Mouse (Mus musculus): ENCODE measurements around the gene Zc3hc1. TPM values are rescaled to one million over a fixed set of nuclear protein-coding genes. Genes with fewer than 3 reads are reported as not detected.

Zc3hc1 gene
- 44.0 and 48.4 TPM in 2 replicates for polyA plus RNA-seq (2016; fragmentation: Nextera tagmentation; extraction: Ambion mirVana)

DNA sequence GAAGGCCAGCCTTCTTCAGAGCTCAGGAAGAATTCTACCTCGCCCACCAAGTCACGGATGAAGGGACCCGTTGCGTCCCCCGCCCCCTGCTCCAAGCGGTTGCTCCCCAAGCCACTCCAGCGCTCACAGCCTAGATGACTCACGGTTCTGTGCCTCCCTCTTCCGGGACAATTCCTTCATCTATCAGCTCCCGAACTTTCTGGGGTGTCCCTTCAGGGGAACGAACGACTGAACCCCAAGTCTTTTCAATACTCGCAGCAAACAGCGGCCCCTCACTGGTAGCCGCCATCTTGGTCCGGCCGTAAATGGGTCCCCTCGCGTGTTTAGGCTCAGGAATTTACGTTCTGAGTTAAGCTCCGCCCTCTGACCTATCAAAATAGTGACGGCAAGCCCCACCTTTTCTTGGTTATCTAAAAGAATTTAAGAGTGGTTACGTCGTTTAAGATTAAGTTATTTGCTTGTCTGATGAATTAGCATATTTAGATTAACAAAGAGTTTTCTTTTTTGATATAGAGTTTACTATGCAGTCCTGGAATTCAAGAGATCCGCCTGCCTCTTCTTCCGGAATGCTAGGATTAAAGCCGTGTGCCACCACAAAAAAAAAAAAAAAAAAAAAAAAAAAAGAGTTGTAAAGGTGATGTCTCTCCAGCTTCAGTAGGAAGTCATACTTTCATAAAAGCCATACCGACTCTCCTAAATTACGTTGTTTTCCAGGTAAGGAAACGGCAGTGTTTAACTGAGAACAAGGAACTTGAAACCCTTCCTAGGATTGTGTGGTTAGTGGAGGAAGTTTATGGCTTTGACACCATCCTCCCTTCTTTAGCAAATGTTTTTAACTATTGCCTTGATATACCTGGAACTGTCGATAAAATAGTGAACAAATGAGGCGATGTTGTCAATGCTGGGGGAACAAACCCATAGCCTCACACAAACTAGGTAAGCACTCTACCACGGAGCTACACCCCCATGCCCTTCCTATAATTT, at the start of gene Zc3hc1:
Zc3hc1 (minus strand) TSS at position 315 of the 984 bp plus-strand sequence.
- 16% methylated on average over 33 of the region's 33 CpGs for whole genome bisulfite sequencing
- Histone ChIP-seq H3K9ac (peak within 1 kb of the TSS; percentile 88), H3K27ac (ENCODE audit: poor library complexity, severe bottlenecking) (no peak within 1 kb of the TSS), H3K4me2 (peak within 1 kb of the TSS; percentile 68), H3K4me3 (peak within 1 kb of the TSS; percentile 96), H3K9me3 (replicated peaks) (no peaks in the 10 kb centered on the region), H3K4me1 (replicated peaks) (no peaks in the 10 kb centered on the region; the same call in 1 of the 2 replicates), H3K27me3 (replicated peaks) (no peaks in the 10 kb centered on the region), H3K36me3 (peaks cover 13% of the 10 kb centered on the region)
- peak; percentile 83 for ATAC-seq (ENCODE audit: insufficient number of reproducible peaks, low FRiP score)

DNA sequence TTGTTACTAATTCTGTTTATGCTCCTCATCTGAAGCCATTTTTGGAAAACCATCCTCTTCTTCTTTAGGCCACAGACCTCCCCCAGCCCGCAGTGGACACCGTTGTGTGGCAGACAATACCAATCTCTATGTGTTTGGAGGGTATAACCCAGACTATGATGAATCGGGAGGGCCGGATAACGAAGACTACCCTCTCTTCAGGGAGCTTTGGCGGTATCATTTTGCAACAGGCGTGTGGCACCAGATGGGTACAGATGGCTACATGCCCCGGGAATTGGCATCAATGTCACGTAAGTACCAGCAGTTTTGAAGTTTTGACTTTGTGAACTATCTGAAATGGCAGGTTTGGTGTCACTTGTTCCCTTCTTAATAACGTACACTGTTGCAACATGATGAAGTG, 48.7 kb upstream of the Zc3hc1 start:
- peaks cover 10% of the 10 kb centered on the region for H3K4me1 ChIP-seq (replicated peaks)
- no peak overlapping the region for H3K9ac ChIP-seq
- no peaks in the 10 kb centered on the region for H3K27me3 ChIP-seq (replicated peaks)
- ATAC-seq (ENCODE audit: insufficient number of reproducible peaks, low FRiP score) = no peak
- no peaks in the 10 kb centered on the region for H3K9me3 ChIP-seq (replicated peaks)
- H3K4me2 ChIP-seq = no peak overlapping the region
- H3K27ac ChIP-seq (ENCODE audit: poor library complexity, severe bottlenecking) = no peak overlapping the region
- H3K4me3 ChIP-seq = no peak overlapping the region
- 94% methylated on average over 10 of the region's 10 CpGs for WGBS
- peaks cover 47% of the 10 kb centered on the region for H3K36me3 ChIP-seq

- WGBS = 62% methylated on average over 3 of the region's 3 CpGs
- H3K9ac ChIP-seq = no peak overlapping the region
Measured at GRCm38 (mm10) chr6:30437054-30437453, 46.2 kb upstream of the Zc3hc1 start.

DNA sequence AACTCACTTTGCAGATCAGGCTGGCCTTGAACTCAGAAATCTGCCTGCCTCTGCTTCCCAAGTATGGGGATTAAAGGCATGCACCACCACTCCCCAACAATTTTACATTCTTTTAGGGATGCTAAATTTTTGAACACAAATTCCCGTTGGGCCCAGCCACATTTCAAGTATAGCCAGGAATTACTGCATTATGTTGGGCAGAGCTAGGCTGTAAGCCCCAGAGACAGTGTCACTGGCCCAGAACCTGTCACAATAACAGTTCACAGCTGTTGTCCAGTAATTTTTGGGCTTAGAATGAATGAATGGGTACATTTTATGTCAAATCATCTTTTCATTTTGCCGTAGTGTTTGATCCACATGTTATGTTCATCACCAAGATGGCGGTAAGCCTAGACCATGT, 45.6 kb upstream of the Zc3hc1 start:
- peaks cover 20% of the 10 kb centered on the region for H3K4me1 ChIP-seq (replicated peaks)
- no peaks in the 10 kb centered on the region for H3K27me3 ChIP-seq (replicated peaks)
- H3K9ac ChIP-seq = no peak overlapping the region
- H3K9me3 ChIP-seq (replicated peaks) = no peaks in the 10 kb centered on the region
- H3K4me2 ChIP-seq = no peak overlapping the region
- peaks cover 17% of the 10 kb centered on the region for H3K36me3 ChIP-seq
- no peak overlapping the region for H3K4me3 ChIP-seq
- no peak for ATAC-seq (ENCODE audit: insufficient number of reproducible peaks, low FRiP score)
- WGBS = 88% methylated on average over 3 of the region's 3 CpGs
- H3K27ac ChIP-seq (ENCODE audit: poor library complexity, severe bottlenecking) = no peak overlapping the region

More at GRCm38 (mm10) chr6:30437054-30437453, 46.2 kb upstream of the Zc3hc1 start:
- H3K4me2 ChIP-seq = no peak overlapping the region
- H3K27ac ChIP-seq (ENCODE audit: poor library complexity, severe bottlenecking) = no peak overlapping the region
- H3K36me3 ChIP-seq = peaks cover 23% of the 10 kb centered on the region
- no peaks in the 10 kb centered on the region for H3K9me3 ChIP-seq (replicated peaks)
- H3K4me3 ChIP-seq = no peak overlapping the region
- peaks cover 20% of the 10 kb centered on the region for H3K4me1 ChIP-seq (replicated peaks)
- H3K27me3 ChIP-seq (replicated peaks) = no peaks in the 10 kb centered on the region
- no peak for ATAC-seq (ENCODE audit: insufficient number of reproducible peaks, low FRiP score)

DNA sequence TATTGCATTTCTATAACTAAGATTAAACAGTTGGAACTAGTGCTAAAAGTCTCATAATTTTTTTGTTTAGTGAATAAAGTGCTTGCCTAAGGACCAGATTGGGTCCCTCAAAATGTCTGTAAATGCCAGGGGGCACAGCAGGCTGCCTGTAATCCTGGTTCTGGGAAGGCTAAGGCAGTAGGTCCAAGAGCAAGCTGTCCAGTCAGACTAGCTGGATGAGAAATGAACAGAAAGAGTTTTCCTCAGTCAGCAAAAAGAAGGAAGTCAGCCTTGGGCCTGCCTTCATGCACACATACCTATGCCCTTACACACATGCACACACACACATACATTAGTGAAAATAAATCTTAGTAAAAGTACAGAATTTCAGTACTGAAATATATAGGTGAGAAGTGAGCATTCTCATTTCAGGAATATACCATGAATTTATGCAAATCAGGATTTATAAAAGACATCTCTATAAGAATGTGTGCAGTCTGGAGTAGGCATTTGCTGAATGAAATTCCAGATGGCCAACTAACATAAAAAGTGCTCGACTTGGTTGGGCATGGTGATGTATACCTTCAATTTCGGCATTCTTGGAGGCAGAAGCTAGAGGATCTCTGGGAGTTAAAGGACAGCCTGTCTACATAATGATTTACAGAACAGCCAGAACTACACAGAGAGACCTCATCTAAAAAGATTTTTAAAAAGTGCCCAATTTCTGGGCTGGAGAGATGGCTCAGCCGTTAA, 41.8 kb upstream of the Zc3hc1 start:
- H3K27ac ChIP-seq (ENCODE audit: poor library complexity, severe bottlenecking) = peak overlapping the region; percentile 40; the same call in 1 of the 2 replicates
- no peak overlapping the region for H3K9ac ChIP-seq
- 62% methylated on average over 3 of the region's 3 CpGs for WGBS
- ATAC-seq (ENCODE audit: insufficient number of reproducible peaks, low FRiP score) = no peak
- no peaks in the 10 kb centered on the region for H3K9me3 ChIP-seq (replicated peaks)
- peaks cover 4% of the 10 kb centered on the region; the same call in 1 of the 2 replicates for H3K36me3 ChIP-seq
- H3K27me3 ChIP-seq (replicated peaks) = no peaks in the 10 kb centered on the region
- no peak overlapping the region for H3K4me2 ChIP-seq
- H3K4me3 ChIP-seq = no peak overlapping the region
- peaks cover 18% of the 10 kb centered on the region for H3K4me1 ChIP-seq (replicated peaks)

DNA sequence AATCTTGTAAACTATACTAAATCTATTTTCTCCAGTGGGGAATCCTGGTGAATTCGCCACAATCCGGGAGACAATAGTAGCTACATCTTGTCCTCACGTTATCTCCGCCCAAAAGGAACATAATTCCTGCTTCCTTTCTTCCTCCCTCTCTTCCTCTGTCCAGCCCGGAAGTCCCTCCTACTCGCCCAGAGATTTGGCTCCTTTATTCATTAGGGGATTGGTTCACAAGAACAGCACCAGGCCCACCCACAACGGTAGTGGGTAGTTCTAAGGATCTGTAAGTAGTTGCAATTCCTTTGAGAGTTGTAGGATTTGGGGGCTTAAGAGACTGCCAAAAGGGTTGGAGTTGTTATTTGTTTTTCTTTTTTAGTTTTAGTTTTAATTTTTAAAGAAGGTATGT, 26.0 kb upstream of the Zc3hc1 start:
- no peak for ATAC-seq (ENCODE audit: insufficient number of reproducible peaks, low FRiP score)
- no peak overlapping the region for H3K9ac ChIP-seq
- no peaks in the 10 kb centered on the region for H3K9me3 ChIP-seq (replicated peaks)
- H3K4me2 ChIP-seq = no peak overlapping the region
- H3K36me3 ChIP-seq = peaks cover 32% of the 10 kb centered on the region
- no peaks in the 10 kb centered on the region for H3K27me3 ChIP-seq (replicated peaks)
- WGBS = 85% methylated on average over 7 of the region's 7 CpGs
- H3K4me3 ChIP-seq = no peak overlapping the region
- H3K27ac ChIP-seq (ENCODE audit: poor library complexity, severe bottlenecking) = no peak overlapping the region
- 0 out of 2 replicates have a peak, but pooled peaks cover 3% of the 10 kb centered on the region for H3K4me1 ChIP-seq (replicated peaks)

DNA sequence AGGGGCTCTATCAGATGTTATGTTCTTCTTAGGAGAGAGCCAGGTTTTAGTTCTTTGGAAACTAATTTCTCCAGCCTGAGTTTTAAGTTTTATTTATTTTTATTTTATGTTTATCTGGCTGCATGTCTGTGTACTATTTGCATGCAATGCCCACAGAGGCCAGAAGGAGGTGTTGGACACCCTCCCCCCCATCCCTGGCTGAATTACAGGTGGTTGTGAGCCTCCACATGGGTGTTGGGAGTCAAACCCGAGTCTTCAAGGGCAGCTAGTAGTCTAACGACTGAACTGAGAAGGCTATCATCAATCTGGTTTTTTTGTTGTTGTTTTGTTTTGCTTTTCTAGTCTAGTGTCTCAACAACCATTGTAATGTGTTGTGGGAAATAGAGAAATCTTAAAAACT, 25.3 kb upstream of the Zc3hc1 start:
- Histone ChIP-seq H3K4me1 (replicated peaks) (0 out of 2 replicates have a peak, but pooled peaks cover 3% of the 10 kb centered on the region), H3K9me3 (replicated peaks) (no peaks in the 10 kb centered on the region), H3K4me3 (no peak overlapping the region), H3K27me3 (replicated peaks) (no peaks in the 10 kb centered on the region), H3K4me2 (no peak overlapping the region), H3K36me3 (peaks cover 26% of the 10 kb centered on the region), H3K9ac (no peak overlapping the region), H3K27ac (ENCODE audit: poor library complexity, severe bottlenecking) (no peak overlapping the region)
- 88% methylated on average over 2 of the region's 2 CpGs for WGBS
- no peak for ATAC-seq (ENCODE audit: insufficient number of reproducible peaks, low FRiP score)

- WGBS = 82% methylated on average over 4 of the region's 4 CpGs
- no peak for ATAC-seq (ENCODE audit: insufficient number of reproducible peaks, low FRiP score)
- Histone ChIP-seq H3K4me2 (no peak overlapping the region), H3K4me3 (no peak overlapping the region), H3K27me3 (replicated peaks) (no peaks in the 10 kb centered on the region), H3K36me3 (peaks cover 8% of the 10 kb centered on the region; the same call in 1 of the 2 replicates), H3K9ac (no peak overlapping the region), H3K9me3 (replicated peaks) (no peaks in the 10 kb centered on the region), H3K27ac (ENCODE audit: poor library complexity, severe bottlenecking) (no peak overlapping the region), H3K4me1 (replicated peaks) (0 out of 2 replicates have a peak, but pooled peaks cover 2% of the 10 kb centered on the region)
Measured at GRCm38 (mm10) chr6:30411311-30411710, 20.5 kb upstream of the Zc3hc1 start.

DNA sequence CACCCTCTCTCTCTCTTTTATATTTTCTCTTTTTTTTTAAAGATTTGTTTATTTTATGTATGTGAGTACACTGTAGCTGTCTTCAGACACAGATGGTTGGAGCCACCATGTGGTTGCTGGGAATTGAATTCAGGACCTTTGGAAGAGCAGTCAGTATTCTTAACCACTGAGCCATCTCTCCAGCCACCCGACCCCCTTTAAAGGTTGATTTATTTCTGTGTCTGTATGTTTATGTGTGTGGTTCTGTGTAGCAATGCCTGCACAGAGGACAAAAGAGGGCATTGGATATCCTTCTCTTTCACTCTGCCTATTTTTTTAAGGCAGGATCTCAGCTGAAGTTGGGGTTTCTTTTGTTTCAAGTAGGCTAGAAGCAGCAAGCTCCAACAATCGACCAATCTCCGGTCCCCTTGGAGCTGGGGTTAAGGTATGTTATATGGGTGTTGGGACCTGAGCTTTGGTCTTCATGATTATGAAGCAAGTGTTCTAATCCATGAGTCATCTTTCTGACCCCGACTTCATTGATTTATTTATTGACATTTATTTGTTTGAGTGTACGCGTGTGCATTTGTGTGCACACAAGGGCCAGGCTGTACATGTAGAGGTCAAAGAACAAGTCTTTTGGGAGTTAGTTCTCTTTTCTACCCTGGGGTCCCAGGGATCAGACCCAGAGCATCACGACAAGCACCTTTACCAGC, 18.7 kb upstream of the Zc3hc1 start:
- Histone ChIP-seq H3K9ac (no peak overlapping the region), H3K4me3 (no peak overlapping the region), H3K27ac (ENCODE audit: poor library complexity, severe bottlenecking) (no peak overlapping the region), H3K4me1 (replicated peaks) (peaks cover 5% of the 10 kb centered on the region; the same call in 1 of the 2 replicates), H3K4me2 (no peak overlapping the region), H3K36me3 (peaks cover 8% of the 10 kb centered on the region; the same call in 1 of the 2 replicates), H3K9me3 (replicated peaks) (no peaks in the 10 kb centered on the region), H3K27me3 (replicated peaks) (no peaks in the 10 kb centered on the region)
- 90% methylated on average over 7 of the region's 7 CpGs for WGBS
- no peak for ATAC-seq (ENCODE audit: insufficient number of reproducible peaks, low FRiP score)

- Histone ChIP-seq H3K4me1 (replicated peaks) (peaks cover 10% of the 10 kb centered on the region; the same call in 1 of the 2 replicates), H3K4me2 (no peak overlapping the region), H3K9ac (no peak overlapping the region), H3K9me3 (replicated peaks) (no peaks in the 10 kb centered on the region), H3K27me3 (replicated peaks) (no peaks in the 10 kb centered on the region), H3K27ac (ENCODE audit: poor library complexity, severe bottlenecking) (no peak overlapping the region), H3K36me3 (peaks cover 8% of the 10 kb centered on the region; the same call in 1 of the 2 replicates), H3K4me3 (no peak overlapping the region)
- no peak for ATAC-seq (ENCODE audit: insufficient number of reproducible peaks, low FRiP score)
- WGBS = 85% methylated on average over 4 of the region's 4 CpGs
Measured at GRCm38 (mm10) chr6:30408276-30408675, 17.4 kb upstream of the Zc3hc1 start.

All from heart, embryonic 12.5 days (tissue).